Mouse (Mus musculus) CD4-positive, CD25-positive, alpha-beta regulatory T cell, adult 2 months (primary cell): ENCODE measurements around the gene Cadm2.

ENCODE experiments used
- DNase-seq: peaks from one replicate; pipeline ENCODE4 v3.0.0-alpha.2; 2012; ENCODE audit warnings: low read depth, low spot score

The Cadm2 gene

DNA sequence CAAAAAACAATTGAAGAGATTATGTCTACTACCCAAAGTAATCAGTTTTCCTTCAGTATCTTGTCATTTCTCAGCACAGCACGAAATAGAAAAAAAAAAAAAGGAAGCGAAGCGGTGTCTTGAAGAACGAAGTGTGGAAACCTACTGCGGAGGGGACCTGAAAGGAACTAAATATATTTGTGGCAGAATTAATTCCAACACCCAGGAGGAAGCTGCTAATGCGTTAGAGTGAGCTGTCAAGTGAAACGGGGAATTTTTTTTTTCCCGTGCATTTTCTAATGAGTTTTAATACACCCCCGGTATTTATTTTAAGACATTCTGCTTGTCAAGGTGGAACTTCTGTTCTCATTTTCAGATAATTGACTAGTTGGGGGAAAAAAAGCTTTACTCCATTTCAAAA lies 111.6 kb downstream of the Cadm2 start:
- DNase-seq: no peak

DNA sequence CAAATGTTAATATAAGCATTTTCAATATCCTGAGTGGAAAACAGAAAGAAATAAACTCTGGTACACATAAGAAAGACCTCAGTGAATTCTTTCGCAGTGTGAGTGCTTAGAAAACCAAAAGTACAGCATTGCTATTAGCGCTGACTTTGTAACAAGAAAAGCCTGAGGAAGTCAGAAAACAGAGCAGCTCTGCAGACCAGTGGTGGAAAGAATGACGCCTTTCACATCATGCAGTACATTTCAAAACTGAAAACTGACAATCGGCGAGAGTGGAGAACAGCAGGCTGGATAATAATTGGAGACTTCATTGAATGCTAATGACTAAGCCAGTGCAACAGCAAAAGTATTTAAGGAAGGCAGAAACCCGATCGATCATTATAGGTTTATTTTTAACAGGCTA lies 138.2 kb downstream of the Cadm2 start:
- no peak for DNase-seq

DNA sequence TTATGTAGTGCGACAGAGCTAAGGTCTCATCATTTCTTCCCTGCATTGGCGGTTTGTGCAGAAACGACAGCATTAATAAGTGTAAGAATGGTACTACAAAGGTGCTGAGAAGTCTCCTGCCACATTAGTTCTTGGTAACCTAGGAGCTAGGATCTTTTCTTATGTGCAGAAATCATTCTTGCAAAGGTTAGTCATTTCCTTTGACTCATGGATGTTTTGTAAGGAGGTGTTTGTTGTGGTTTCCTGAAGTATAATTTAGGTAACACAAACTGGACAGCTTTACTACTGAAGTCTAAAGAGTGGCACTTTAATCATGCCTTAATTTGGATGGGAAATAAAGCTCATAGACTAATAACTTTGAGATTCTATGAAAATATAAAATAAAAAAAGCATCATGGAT lies 153.7 kb downstream of the Cadm2 start:
- DNase-seq: no peak

DNA sequence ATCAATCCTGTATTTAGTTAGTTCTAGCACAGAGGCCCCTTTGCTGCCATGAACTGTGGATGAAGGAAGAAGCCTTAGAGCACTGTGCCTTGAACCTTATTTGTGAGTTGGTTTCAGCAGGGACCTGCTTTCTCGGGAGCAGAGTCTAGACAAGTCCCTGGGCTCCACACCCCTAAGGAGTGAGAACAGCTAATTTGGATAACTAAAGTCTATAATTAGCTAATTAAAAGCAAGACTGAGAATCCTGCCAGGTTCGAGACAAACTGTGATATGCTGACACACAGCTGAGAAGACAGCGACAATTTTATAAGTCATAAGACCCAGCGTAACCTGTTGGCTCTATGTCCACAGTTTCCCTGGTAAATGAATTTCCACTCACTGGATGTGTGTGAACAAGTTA lies 184.4 kb downstream of the Cadm2 start:
- DNase-seq: no peak

DNA sequence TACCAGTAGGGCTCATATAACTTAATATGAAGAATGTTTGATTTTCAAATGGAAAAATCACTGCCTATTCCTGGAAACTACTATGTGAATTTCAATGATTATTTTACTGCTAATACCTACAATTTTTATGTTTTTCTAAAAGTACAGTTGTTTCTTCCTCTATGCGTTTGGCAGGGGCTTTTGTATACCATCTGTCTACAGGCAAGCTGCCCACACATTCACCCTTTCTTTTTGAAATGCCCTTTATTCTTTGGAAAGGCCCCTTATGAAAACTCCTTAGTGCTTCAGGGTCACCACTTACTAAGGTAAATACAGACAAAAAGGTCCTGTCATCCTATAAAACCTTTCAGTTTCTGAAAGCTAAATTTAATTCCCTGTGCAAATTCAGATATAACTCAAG lies 195.3 kb downstream of the Cadm2 start:
- DNase-seq: no peak

DNA sequence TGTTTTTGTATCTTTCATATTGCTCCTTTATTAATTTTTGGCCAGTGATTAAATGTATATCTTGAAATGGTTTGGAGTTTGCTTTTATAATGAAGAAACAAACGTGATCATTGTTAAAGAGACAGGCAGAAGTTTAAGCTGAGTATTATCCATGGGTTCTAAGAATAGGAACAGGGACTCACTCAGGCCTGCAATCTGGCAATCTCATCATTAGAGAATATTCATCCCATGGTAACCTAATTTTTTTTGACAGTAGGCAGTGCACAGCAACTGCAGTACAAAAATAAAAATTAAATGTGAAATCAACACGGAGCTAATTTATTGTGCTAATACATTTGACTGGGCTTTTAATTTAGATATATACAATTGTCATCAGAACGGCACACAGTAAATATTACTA lies 209.8 kb downstream of the Cadm2 start:
- DNase-seq: no peak

DNA sequence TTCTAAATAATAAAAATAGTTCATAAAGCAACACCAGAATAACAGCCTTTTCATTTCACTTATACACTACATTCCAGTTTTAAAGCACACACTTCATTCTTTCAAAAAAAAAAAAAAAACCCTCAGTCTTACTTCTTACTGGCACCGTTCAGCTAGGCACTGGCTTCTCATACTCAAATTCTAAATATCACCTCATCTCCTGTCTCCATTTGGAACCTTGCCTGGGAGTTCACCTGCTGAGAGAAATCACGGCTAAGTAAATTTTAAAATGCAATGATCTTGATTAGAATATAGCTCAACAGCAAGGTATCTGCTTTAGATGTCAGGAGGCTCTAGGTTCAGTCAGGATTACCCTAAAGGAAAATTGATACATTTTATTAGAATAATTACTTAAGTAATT lies 210.2 kb downstream of the Cadm2 start:
- no peak for DNase-seq

DNA sequence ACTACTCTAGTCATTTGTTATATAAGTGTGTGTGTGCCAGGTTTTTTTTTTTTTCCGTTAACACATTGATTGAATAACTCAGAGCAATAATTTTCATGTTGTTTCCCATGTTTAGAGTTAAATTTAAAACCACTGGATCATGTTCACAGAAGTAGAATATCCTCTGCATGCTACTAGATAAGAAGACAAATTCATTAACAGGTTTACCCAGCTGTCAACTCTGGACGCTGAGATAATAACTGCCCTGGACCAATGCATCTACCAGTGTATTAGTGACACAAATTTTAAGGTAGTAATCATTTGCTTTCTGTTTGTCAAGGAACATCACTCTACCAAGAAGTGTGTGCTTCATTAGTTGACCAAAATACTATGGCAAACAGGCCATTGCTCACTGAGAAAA lies 253.0 kb downstream of the Cadm2 start:
- no peak for DNase-seq

DNA sequence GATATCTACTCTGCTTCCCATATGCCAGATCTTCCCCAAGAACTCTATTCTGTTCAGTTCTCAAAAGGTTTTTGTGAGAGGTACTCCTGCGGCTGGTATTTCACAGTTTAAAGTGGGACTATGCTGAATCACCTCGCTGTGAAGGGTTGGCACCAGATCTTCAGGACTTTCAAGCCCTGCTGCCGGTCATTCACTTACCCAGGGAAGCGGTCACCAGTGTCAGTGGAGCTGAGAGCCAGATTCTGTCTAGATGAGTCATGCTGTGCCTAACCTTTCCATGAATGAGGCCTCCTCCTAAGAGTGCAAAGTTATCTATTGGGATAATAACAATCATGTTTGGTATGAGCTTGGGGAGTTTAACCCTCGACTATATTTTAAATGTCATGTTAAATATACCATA lies 272.7 kb downstream of the Cadm2 start:
- DNase-seq: no peak

DNA sequence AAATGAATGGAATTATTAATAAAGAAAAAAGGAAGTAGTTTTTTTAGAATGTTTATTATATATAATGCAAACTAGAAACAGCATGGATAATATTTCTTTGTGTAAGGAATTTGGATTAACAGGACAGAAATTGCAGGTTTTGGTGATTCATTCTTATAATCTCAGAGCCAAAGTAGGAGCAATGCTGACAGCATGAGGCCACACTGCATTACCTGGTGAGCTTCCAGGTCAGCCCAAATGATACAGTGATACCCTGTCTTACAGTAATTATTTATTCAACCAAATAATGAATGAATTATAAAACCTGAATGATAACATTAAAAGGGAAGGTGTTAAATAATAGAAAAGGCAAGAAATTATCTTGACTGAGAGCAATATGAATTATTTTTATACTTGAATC lies 273.1 kb downstream of the Cadm2 start:
- DNase-seq: no peak

DNA sequence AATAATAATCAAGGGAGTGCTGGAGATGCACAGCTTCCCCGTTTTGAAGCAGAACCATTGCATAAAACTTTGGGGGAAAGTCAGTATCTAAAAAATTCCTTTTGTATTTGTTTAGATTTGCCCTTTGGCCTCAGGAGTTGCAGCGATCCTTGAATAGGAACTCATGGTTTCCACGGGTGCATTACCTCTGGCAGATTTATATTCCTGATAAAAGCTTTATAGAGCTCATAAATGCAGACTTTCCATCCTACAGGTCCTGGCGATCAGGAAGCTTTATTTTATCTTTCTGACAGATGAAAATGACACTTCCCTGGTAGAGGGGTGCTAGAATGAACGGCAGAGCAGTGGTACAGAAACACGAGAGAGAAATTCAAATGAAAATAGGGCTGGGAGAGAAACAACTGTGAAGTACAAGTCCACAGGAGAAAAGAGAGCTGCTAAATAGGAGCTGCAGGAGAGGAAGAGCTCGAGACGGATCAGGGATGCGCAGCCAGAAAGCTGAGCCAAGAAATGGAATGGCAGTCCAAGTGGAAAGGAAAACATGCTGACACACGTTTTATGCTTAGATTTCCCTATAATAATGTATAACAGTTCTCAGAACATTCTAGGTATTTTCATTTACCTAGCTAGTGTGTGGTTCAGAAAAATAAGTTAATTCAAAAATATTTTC lies 274.0 kb downstream of the Cadm2 start:
- no peak for DNase-seq

DNA sequence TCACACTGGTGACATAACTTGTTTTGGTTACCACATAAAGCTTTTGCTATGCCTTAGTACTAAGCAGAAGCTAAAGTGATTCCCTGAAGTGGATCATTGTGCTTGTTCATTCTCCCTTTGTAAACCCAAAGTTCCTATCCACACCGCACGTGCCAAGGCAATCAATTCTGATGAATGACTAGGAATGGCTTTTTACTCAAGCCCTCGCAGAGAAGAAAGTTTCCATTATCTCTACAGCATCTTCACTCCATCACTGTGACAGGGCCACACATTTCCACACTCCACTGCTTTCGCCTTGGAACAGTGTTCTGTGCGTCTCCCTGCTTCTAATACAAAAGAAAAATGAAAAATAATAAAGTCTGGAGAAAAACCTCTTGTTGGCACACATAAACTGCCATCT lies 276.5 kb downstream of the Cadm2 start:
- no peak for DNase-seq

DNA sequence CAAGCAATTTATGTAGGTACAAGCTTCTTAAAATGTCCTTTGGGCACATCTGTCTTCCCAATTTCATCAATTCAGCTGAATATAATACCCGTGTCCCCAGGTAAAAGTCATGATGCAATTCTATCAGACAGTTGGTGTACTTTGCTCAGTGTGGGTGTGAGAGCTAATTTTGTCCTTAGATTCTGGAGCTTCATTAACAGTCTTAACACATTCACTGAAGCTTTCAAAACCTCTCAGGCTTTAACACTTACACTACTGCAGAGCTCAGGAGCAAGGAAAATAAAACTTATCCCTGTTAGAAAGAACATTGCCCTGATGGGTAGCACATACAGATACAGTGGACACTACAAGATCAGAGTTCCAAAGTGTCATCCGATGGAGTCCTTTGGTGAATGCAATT lies 309.7 kb downstream of the Cadm2 start:
- no peak for DNase-seq

DNA sequence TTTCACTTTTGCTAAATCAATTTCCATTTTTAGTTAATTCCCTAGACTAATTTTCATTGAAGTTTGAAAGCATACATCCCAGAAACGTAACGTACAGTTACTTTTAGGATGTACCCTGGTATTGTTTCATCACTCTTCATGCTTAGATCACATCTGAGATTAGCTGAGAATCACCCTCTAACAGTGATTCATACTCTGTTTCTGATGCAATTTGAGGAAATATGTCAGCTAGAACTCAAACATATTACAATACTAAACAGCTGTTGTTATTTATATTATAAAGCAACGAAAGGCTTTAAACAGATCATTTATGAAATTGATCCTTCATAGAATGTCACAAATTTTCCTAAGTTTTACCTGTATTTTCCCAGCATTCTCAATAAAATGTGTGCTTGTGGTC lies 336.0 kb downstream of the Cadm2 start:
- DNase-seq: no peak

DNA sequence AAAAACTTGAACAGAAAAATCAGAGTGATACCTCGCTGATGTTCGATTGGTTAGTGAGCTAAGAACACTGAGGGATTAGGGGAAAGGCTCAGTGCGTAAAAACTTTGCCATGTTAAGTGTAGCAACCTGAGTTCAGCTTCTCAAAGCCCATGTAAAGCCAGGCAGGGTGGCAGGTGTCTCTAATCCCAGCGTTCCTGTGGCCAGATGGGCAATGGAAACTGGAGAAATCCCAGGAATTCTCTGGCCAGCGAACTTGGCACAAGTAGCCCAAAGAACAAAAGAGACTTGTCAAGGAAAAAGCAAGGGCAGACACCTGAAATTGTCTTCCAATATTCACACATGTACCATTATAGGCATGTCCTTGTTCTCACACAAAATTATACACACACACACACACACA lies 377.1 kb downstream of the Cadm2 start:
- no peak for DNase-seq

DNA sequence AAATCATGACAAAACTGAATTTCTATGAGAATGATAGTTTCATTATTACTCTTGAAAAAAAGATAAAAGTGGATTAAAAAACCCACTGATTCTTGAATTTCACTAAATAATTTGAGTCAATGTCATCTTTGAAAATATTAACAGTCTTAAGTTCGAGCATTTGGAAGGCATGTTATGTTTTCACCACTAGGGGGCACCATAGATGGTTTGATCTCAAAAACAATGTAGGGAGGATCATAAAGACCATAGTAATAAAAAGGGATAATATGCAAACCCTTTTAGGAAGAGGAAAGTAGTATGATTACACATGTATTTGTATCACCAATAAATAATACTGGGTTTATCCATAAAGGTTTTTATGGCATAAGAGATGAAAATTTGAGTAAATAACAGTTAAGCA lies 385.8 kb downstream of the Cadm2 start:
- no peak for DNase-seq

DNA sequence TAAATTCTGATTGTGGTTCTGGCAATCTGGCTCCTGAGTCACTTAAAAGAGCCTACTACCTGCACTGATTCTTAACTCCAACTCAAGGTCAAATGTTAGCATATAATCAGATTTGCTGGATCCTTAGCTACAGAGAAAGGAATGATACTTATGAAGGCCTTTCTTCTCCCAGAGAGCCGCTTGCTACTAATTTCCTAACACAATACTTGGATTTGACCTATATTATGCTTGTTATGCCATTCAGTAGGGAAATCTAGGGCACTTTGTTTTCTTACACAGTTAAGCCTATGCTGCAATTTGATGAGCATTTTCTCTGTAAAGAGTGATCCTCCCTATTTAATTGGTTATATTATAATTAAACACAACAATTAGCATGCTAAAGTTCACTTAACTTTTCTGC lies 394.0 kb downstream of the Cadm2 start:
- no peak for DNase-seq

DNA sequence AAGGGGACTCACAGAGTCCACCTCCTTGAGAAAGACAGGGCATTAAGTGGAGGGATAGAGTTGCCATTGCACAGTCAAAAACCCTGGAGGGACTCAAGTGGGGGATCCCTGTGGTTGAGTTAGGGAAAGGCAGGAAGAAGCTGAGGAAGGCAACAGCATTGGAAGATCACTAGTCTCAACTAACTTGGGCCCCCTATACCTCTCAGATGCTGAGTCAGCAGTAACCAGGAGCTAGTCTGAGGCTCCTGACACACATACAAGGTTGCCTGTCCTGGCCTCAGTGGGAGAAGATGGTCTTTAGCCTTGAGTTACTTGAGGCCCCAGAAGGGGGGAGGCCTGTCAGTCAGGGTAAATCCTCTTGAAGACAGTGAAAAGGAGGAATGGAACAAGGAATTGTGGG lies 417.4 kb downstream of the Cadm2 start:
- DNase-seq: no peak

DNA sequence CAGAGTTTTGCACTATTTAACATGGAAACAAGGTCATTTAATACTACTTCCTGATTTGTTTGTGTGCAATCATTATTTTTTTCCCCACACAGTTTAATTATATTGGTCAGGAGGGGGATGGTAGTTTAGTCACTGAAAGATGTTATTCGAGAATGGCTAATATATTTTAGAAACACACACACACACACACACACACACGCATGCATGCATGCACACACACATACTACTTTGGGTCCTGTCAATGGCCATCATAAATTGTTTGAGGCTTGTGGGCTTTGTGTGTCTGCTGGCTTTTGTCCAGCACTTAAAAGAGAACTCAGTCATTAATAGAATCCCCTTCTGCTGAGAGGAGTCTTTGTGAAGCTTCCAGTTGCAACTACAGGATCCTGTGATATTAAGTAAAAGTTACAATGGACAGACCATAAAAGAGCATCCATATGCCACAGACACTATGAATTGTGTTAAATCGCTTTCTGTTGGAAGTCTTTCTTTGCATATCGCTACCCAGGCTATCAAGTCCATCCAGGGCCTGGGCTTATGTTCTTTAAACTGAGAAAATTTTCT lies 427.8 kb downstream of the Cadm2 start:
- DNase-seq: no peak

DNA sequence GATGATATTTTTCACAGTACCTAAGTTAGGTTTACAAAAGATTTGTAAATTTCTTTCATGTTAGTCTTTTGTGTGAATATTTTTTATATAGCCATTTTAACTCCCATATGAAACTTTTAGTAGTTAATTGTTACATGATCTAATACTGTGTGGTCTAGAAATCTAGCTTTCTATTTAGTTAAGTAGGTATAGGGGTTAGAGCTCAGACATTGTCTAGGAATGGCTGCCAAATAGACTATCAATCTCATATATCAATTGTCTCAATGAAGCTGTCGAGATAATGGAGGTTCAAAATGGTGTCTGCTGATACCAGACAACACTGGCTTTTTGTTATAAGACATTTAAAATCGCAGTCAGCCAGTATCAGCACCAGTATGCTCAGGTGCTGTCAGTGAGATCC lies 428.3 kb downstream of the Cadm2 start:
- DNase-seq: no peak

DNA sequence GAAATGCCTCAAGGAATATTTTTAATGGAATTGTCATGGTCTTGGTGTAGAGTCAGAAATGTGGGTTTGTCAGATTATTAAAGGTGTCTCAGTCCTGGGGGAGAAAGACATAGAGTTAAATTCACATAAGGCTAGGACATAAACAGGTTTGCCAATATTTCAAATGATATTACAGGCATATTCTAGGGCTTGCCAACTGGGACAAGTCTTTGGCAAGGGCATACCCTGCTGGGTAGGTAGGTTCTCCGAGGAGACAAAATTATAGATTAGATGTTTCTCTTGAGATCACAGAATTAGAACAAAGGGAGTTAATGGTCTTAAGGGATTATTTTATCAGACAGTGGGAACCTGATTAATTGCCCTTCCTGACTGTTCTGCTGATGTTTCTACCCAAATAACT lies 434.4 kb downstream of the Cadm2 start:
- DNase-seq: no peak

DNA sequence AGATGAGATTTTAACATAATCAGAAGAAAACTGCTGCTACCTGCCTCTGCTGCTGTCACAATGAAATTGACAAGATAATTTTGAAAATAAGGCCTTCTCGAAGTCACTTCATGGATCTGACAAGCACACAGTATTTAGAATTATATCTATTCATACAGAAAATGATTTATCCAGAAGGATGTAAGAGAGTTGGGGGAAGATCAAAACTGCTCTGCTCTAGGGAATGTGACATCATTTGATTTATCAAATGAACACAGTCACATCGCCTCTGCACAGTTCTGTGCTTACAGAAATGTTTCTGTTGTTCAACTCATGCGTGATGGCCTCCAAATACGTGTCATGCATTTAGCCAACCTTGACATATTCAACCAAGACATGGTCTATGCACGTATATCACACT lies 437.8 kb downstream of the Cadm2 start:
- DNase-seq: no peak

DNA sequence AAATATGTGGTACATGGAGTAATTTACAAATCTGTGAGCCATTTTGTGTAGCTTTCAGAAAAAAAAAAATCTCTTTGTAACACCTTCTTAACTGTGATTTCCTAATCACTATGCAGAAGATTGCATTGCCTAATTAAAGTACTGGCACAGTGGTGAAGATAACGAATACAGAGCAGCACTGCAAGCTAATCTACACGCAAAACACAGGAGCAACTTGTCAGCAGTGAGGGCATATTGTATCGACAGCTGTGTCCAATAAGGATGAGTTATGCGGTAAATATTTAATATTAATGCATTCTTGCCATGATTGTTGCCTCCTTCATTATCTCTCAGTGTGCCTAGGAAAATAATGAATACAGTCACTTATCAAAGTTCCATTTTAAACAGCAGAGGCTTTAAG lies 445.3 kb downstream of the Cadm2 start:
- DNase-seq: no peak

DNA sequence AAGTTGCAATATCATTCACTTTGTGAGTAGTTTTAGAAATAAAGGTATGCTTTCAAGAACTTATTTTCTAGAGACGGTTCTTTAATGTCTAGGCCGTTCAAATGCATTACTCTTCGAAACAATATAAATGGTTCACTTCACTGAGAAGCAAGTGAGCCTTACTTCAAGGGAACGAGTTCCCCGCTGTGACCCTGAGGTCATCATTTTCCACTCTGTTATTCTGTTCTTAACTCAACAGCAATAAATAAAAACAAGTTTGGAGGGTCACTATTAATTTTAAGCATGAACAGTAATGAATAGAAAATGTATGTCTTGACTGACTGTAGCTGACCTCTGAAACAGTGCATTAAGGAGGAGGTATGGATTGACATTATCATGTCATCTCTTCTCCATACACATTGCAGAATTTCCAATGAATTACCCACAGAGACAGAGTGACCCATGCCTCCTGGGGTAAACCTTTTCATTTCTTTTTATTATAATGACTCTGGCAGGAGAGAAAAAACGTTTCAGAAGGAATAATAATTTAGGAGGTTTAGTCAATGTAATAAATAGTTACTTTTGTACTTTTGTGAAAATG lies 458.4 kb downstream of the Cadm2 start:
- DNase-seq: no peak
